Mouse (Mus musculus): ENCODE measurements around the gene Tvp23a. TPM values are rescaled to one million over a fixed set of nuclear protein-coding genes. Genes with fewer than 3 reads are reported as not detected.

Gene Tvp23a
- polyA plus RNA-seq, 1 experiment from 2014 or later, result 3.3 TPM

GRCm38 (mm10) chr16:10487895-10488493 is 40.8 kb upstream of the Tvp23a start:
- ATAC-seq (replicated peaks; ENCODE audit: extremely low read depth, insufficient read depth, low FRiP score), result no peak

GRCm38 (mm10) chr16:10486993-10487392 is 39.8 kb upstream of the Tvp23a start:
- H3K4me2 ChIP-seq (ENCODE audit: low read depth, low read length), result no peak overlapping the region
- H3K9ac ChIP-seq (ENCODE audit: low read length), result no peak overlapping the region
- H3K27ac ChIP-seq (ENCODE audit: low read length), result no peak overlapping the region
- no peaks in the 10 kb centered on the region for H3K36me3 ChIP-seq (ENCODE audit: control insufficient read depth, insufficient read depth)
- ATAC-seq (replicated peaks; ENCODE audit: extremely low read depth, insufficient read depth, low FRiP score), result no peak
- no peak overlapping the region for H3K4me3 ChIP-seq (ENCODE audit: low read length)
- peaks cover 4% of the 10 kb centered on the region for H3K4me1 ChIP-seq (ENCODE audit: control insufficient read depth, insufficient read depth, low read length)
- 66% methylated on average over 3 of the region's 3 CpGs for WGBS
- H3K9me3 ChIP-seq (replicated peaks; ENCODE audit: control insufficient read depth, low read length), result no peaks in the 10 kb centered on the region
- peaks cover 10% of the 10 kb centered on the region; the same call in 1 of the 2 replicates for H3K27me3 ChIP-seq (ENCODE audit: control insufficient read depth, insufficient read depth, low read length)

More at GRCm38 (mm10) chr16:10487895-10488493, 40.8 kb upstream of the Tvp23a start:
- Histone ChIP-seq H3K9me3 (replicated peaks; ENCODE audit: control insufficient read depth, low read length) (no peaks in the 10 kb centered on the region), H3K9ac (ENCODE audit: low read length) (no peak overlapping the region), H3K27me3 (ENCODE audit: control insufficient read depth, insufficient read depth, low read length) (peaks cover 10% of the 10 kb centered on the region; the same call in 1 of the 2 replicates), H3K4me1 (ENCODE audit: control insufficient read depth, insufficient read depth, low read length) (peaks cover 4% of the 10 kb centered on the region), H3K4me3 (ENCODE audit: low read length) (no peak overlapping the region), H3K27ac (ENCODE audit: low read length) (no peak overlapping the region), H3K36me3 (ENCODE audit: control insufficient read depth, insufficient read depth) (no peaks in the 10 kb centered on the region), H3K4me2 (ENCODE audit: low read depth, low read length) (no peak overlapping the region)
- WGBS, result 73% methylated on average over 8 of the region's 8 CpGs

GRCm38 (mm10) chr16:10482343-10482742 is 35.2 kb upstream of the Tvp23a start:
- H3K4me2 ChIP-seq (ENCODE audit: low read depth, low read length), result no peak overlapping the region
- H3K27me3 ChIP-seq (ENCODE audit: control insufficient read depth, insufficient read depth, low read length), result no peaks in the 10 kb centered on the region; the same call in 1 of the 2 replicates
- H3K4me1 ChIP-seq (ENCODE audit: control insufficient read depth, insufficient read depth, low read length), result no peaks in the 10 kb centered on the region
- H3K9me3 ChIP-seq (replicated peaks; ENCODE audit: control insufficient read depth, low read length), result no peaks in the 10 kb centered on the region
- no peak overlapping the region for H3K4me3 ChIP-seq (ENCODE audit: low read length)
- no peak overlapping the region for H3K9ac ChIP-seq (ENCODE audit: low read length)
- ATAC-seq (replicated peaks; ENCODE audit: extremely low read depth, insufficient read depth, low FRiP score), result no peak
- no peak overlapping the region for H3K27ac ChIP-seq (ENCODE audit: low read length)
- WGBS, result 54% methylated on average over 4 of the region's 4 CpGs
- no peaks in the 10 kb centered on the region for H3K36me3 ChIP-seq (ENCODE audit: control insufficient read depth, insufficient read depth)

- H3K4me1 ChIP-seq (ENCODE audit: control insufficient read depth, insufficient read depth, low read length), result no peaks in the 10 kb centered on the region
- no peak within 1 kb of the TSS for H3K4me2 ChIP-seq (ENCODE audit: low read depth, low read length)
- no peak for ATAC-seq (replicated peaks; ENCODE audit: extremely low read depth, insufficient read depth, low FRiP score)
- no peaks in the 10 kb centered on the region for H3K9me3 ChIP-seq (replicated peaks; ENCODE audit: control insufficient read depth, low read length)
- H3K9ac ChIP-seq (ENCODE audit: low read length), result no peak within 1 kb of the TSS
- 72% methylated on average over 5 of the region's 5 CpGs for WGBS
- H3K4me3 ChIP-seq (ENCODE audit: low read length), result no peak within 1 kb of the TSS
- H3K27me3 ChIP-seq (ENCODE audit: control insufficient read depth, insufficient read depth, low read length), result no peaks in the 10 kb centered on the region; the same call in 1 of the 2 replicates
- no peak within 1 kb of the TSS for H3K27ac ChIP-seq (ENCODE audit: low read length)
- H3K36me3 ChIP-seq (ENCODE audit: control insufficient read depth, insufficient read depth), result no peaks in the 10 kb centered on the region
These were observed 32.7 kb upstream of the Tvp23a start, which contains the start of gene Ciita for GRCm38 (mm10) chr16:10479857-10480256. Gene Ciita (plus strand): TSS chr16:10480059.

- H3K9ac ChIP-seq (ENCODE audit: low read length), result no peak overlapping the region
- no peak overlapping the region for H3K4me3 ChIP-seq (ENCODE audit: low read length)
- 59% methylated on average over 2 of the region's 2 CpGs for WGBS
- no peak overlapping the region for H3K27ac ChIP-seq (ENCODE audit: low read length)
- no peaks in the 10 kb centered on the region for H3K36me3 ChIP-seq (ENCODE audit: control insufficient read depth, insufficient read depth)
- no peak for ATAC-seq (replicated peaks; ENCODE audit: extremely low read depth, insufficient read depth, low FRiP score)
- no peaks in the 10 kb centered on the region; the same call in 1 of the 2 replicates for H3K27me3 ChIP-seq (ENCODE audit: control insufficient read depth, insufficient read depth, low read length)
- no peaks in the 10 kb centered on the region for H3K4me1 ChIP-seq (ENCODE audit: control insufficient read depth, insufficient read depth, low read length)
- no peak overlapping the region for H3K4me2 ChIP-seq (ENCODE audit: low read depth, low read length)
- no peaks in the 10 kb centered on the region for H3K9me3 ChIP-seq (replicated peaks; ENCODE audit: control insufficient read depth, low read length)
These were observed 28.8 kb upstream of the Tvp23a start for GRCm38 (mm10) chr16:10475919-10476318.

- Histone ChIP-seq H3K9me3 (replicated peaks; ENCODE audit: control insufficient read depth, low read length) (no peaks in the 10 kb centered on the region), H3K27ac (ENCODE audit: low read length) (no peak overlapping the region), H3K9ac (ENCODE audit: low read length) (no peak overlapping the region), H3K4me1 (ENCODE audit: control insufficient read depth, insufficient read depth, low read length) (no peaks in the 10 kb centered on the region), H3K4me2 (ENCODE audit: low read depth, low read length) (no peak overlapping the region), H3K27me3 (ENCODE audit: control insufficient read depth, insufficient read depth, low read length) (no peaks in the 10 kb centered on the region), H3K36me3 (ENCODE audit: control insufficient read depth, insufficient read depth) (no peaks in the 10 kb centered on the region), H3K4me3 (ENCODE audit: low read length) (no peak overlapping the region)
- 50% methylated on average over 3 of the region's 3 CpGs for WGBS
- no peak for ATAC-seq (replicated peaks; ENCODE audit: extremely low read depth, insufficient read depth, low FRiP score)
These were observed 27.8 kb upstream of the Tvp23a start for GRCm38 (mm10) chr16:10474956-10475355.

- Histone ChIP-seq H3K4me3 (ENCODE audit: low read length) (no peak overlapping the region), H3K4me2 (ENCODE audit: low read depth, low read length) (no peak overlapping the region), H3K9me3 (replicated peaks; ENCODE audit: control insufficient read depth, low read length) (no peaks in the 10 kb centered on the region), H3K4me1 (ENCODE audit: control insufficient read depth, insufficient read depth, low read length) (no peaks in the 10 kb centered on the region), H3K36me3 (ENCODE audit: control insufficient read depth, insufficient read depth) (no peaks in the 10 kb centered on the region), H3K27ac (ENCODE audit: low read length) (no peak overlapping the region), H3K27me3 (ENCODE audit: control insufficient read depth, insufficient read depth, low read length) (no peaks in the 10 kb centered on the region), H3K9ac (ENCODE audit: low read length) (no peak overlapping the region)
- 92% methylated on average over 3 of the region's 3 CpGs for WGBS
- no peak for ATAC-seq (replicated peaks; ENCODE audit: extremely low read depth, insufficient read depth, low FRiP score)
These were observed 24.8 kb upstream of the Tvp23a start for GRCm38 (mm10) chr16:10471950-10472349.

GRCm38 (mm10) chr16:10468201-10468600 is 21.0 kb upstream of the Tvp23a start:
- ATAC-seq (replicated peaks; ENCODE audit: extremely low read depth, insufficient read depth, low FRiP score), result no peak
- H3K9ac ChIP-seq (ENCODE audit: low read length), result no peak overlapping the region
- no peaks in the 10 kb centered on the region for H3K27me3 ChIP-seq (ENCODE audit: control insufficient read depth, insufficient read depth, low read length)
- H3K4me3 ChIP-seq (ENCODE audit: low read length), result no peak overlapping the region
- 86% methylated on average over 1 of the region's 1 CpGs for WGBS
- no peaks in the 10 kb centered on the region for H3K36me3 ChIP-seq (ENCODE audit: control insufficient read depth, insufficient read depth)
- no peaks in the 10 kb centered on the region for H3K9me3 ChIP-seq (replicated peaks; ENCODE audit: control insufficient read depth, low read length)
- no peaks in the 10 kb centered on the region for H3K4me1 ChIP-seq (ENCODE audit: control insufficient read depth, insufficient read depth, low read length)
- H3K4me2 ChIP-seq (ENCODE audit: low read depth, low read length), result no peak overlapping the region
- no peak overlapping the region for H3K27ac ChIP-seq (ENCODE audit: low read length)

- 39% methylated on average over 11 of the region's 11 CpGs for WGBS
- no peak overlapping the region for H3K9ac ChIP-seq (ENCODE audit: low read length)
- no peak overlapping the region for H3K4me2 ChIP-seq (ENCODE audit: low read depth, low read length)
- H3K4me3 ChIP-seq (ENCODE audit: low read length), result no peak overlapping the region
- H3K27ac ChIP-seq (ENCODE audit: low read length), result no peak overlapping the region
- H3K27me3 ChIP-seq (ENCODE audit: control insufficient read depth, insufficient read depth, low read length), result no peaks in the 10 kb centered on the region
- ATAC-seq (replicated peaks; ENCODE audit: extremely low read depth, insufficient read depth, low FRiP score), result no peak
- no peaks in the 10 kb centered on the region for H3K4me1 ChIP-seq (ENCODE audit: control insufficient read depth, insufficient read depth, low read length)
- no peaks in the 10 kb centered on the region for H3K36me3 ChIP-seq (ENCODE audit: control insufficient read depth, insufficient read depth)
- H3K9me3 ChIP-seq (replicated peaks; ENCODE audit: control insufficient read depth, low read length), result no peaks in the 10 kb centered on the region
These were observed 20.4 kb upstream of the Tvp23a start for GRCm38 (mm10) chr16:10467391-10468107.
